Mouse (Mus musculus): ENCODE results near the gene Itpkc. TPM values are rescaled to one million over a fixed set of nuclear protein-coding genes. Genes with fewer than 3 reads are reported as not detected.

The Itpkc gene
- total and polyA plus RNA-seq, 3 experiments, result 4.0 to 8.1 (median 4.0) TPM

DNA sequence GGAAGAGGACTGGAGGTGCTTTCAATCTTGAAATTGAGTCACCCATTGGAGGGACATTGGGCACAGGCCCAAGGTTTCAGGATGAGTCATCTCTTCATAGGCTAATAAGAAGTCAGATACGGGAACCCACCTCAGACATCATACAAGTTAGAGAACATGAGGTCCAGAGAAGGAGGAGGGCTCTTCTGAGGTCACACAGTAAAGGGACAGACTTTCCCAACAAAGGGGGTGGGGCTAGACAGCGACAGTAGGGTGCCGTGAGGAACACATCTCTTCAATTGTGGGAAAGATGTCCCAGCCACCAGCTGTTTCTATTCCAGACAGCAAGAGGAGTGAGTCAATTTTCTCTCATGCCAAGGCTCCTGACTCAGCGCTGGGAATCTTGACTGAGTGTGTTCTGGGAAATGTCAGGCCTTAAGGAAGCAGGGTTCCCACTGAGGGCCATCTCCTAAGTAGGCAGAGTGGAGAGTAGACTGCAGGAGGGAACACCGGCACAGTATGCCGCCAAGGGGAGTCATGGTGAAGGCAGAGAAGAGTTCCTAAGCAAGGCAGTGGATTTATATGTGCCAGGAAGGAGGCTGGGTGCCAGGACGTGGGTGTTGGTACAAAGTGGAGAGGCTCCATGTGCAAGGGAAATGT lies 3.4 kb upstream of the Itpkc start:
- in situ Hi-C loops (cut with MboI; ENCODE audit: low pct_ligation_motif_present, low pct_unique_long_range_greater_than_20kb, low sequenced_read_pairs), result no loop called here
- Histone ChIP-seq H3K4me1 (ENCODE audit: control insufficient read depth in 1 of 2, insufficient read depth in 2 of 2) (peaks cover 12 to 33% of the 10 kb centered on the region in 2 experiments), H3K9ac (ENCODE audit: insufficient read depth, low read depth) (no peak overlapping the region), H3K4me2 (ENCODE audit: insufficient read depth, low read depth, poor library complexity, severe bottlenecking) (no peak overlapping the region), H3K79me2 (replicated peaks; ENCODE audit: control insufficient read depth, extremely low read depth, insufficient read depth, poor library complexity, severe bottlenecking) (peaks cover 3% of the 10 kb centered on the region; the same call in 1 of the 2 replicates), H3K9me3 (replicated peaks; ENCODE audit: low read length) (no peaks in the 10 kb centered on the region), H3K27ac (ENCODE audit: insufficient read depth, low read depth) (no peak overlapping the region), H3K27me3 (replicated peaks) (no peaks in the 10 kb centered on the region), H3K36me3 (replicated peaks in 1 of 2; ENCODE audit: control insufficient read depth in 1 of 2, insufficient read depth in 1 of 2, low read length in 1 of 2) (peaks cover 3 to 13% of the 10 kb centered on the region in 2 experiments), H3K4me3 (replicated peaks in 1 of 3; ENCODE audit: low read depth in 2 of 3, low read length in 2 of 3, poor library complexity in 1 of 3) (no peak overlapping the region)
- no peak for DNase-seq (ENCODE audit: extremely low read depth)
- TF ChIP-seq JUND (conservative IDR thresholded peaks at IDR 0.05; ENCODE audit: low read depth, low read length), result peak; percentile 28; the same call in 1 of the 2 replicates
- no peak for TF ChIP-seq SIN3A (IDR thresholded peaks at IDR 0.05; ENCODE audit: low read length)
- no peak for TF ChIP-seq RAD21 (IDR thresholded peaks at IDR 0.05; ENCODE audit: low read depth, low read length)
- TF ChIP-seq CHD2 (IDR thresholded peaks at IDR 0.05; ENCODE audit: low read length), result no peak
- no peak for TF ChIP-seq ZNF384 (IDR thresholded peaks at IDR 0.05; ENCODE audit: low read depth, low read length)
- no peak for TF ChIP-seq CTCF (conservative IDR thresholded peaks at IDR 0.05 in 1 of 2, IDR thresholded peaks at IDR 0.05 in 1 of 2; ENCODE audit: low read depth in 2 of 2, low read length in 2 of 2)
- peak; percentile 6; the same call in 1 of the 2 replicates for TF ChIP-seq JUN (IDR thresholded peaks at IDR 0.05; ENCODE audit: insufficient read depth, low read depth, low read length)
- TF ChIP-seq IRF4 (IDR thresholded peaks at IDR 0.05; ENCODE audit: low read depth, low read length), result peak; percentile 76
- TF ChIP-seq MAZ (IDR thresholded peaks at IDR 0.05; ENCODE audit: low read depth, low read length), result no peak
- dilution Hi-C loops (cut with MboI; ENCODE audit: extremely low pct_ligation_motif_present, extremely low pct_unique_long_range_greater_than_20kb, low sequenced_read_pairs), result no loop called here

DNA sequence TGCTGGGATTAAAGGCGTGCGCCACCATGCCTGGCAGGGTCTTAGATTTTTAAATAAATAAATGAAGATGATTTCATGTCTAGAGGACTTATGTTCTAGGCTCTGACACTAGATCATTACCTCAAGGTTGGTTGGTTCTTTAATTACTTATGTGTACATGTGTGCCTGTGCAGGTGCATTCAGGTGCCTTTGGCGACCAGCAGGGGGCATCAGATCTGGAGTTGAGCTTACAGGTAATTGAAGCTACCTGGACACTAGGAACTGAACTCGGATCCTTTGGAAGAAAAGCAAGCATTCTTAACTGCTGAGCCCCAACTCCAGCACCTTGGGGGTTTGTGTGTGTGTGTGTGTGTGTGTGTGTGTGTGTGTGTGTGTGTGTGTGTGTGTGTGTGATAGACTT lies 2.3 kb upstream of the Itpkc start:
- in situ Hi-C loops (cut with MboI; ENCODE audit: low pct_ligation_motif_present, low pct_unique_long_range_greater_than_20kb, low sequenced_read_pairs), result no loop called here
- Histone ChIP-seq H3K79me2 (replicated peaks; ENCODE audit: control insufficient read depth, extremely low read depth, insufficient read depth, poor library complexity, severe bottlenecking) (peaks cover 10% of the 10 kb centered on the region; the same call in 1 of the 2 replicates), H3K27ac (ENCODE audit: insufficient read depth, low read depth) (no peak overlapping the region), H3K4me1 (ENCODE audit: control insufficient read depth in 1 of 2, insufficient read depth in 2 of 2) (peaks cover 16 to 43% of the 10 kb centered on the region in 2 experiments), H3K4me3 (replicated peaks in 1 of 3; ENCODE audit: low read depth in 2 of 3, low read length in 2 of 3, poor library complexity in 1 of 3) (no peak overlapping the region), H3K27me3 (replicated peaks) (no peaks in the 10 kb centered on the region), H3K36me3 (replicated peaks in 1 of 2; ENCODE audit: control insufficient read depth in 1 of 2, insufficient read depth in 1 of 2, low read length in 1 of 2) (peaks cover 2 to 7% of the 10 kb centered on the region in 2 experiments), H3K9me3 (replicated peaks; ENCODE audit: low read length) (no peaks in the 10 kb centered on the region), H3K9ac (ENCODE audit: insufficient read depth, low read depth) (no peak overlapping the region), H3K4me2 (ENCODE audit: insufficient read depth, low read depth, poor library complexity, severe bottlenecking) (no peak overlapping the region)
- dilution Hi-C loops (cut with MboI; ENCODE audit: extremely low pct_ligation_motif_present, extremely low pct_unique_long_range_greater_than_20kb, low sequenced_read_pairs), result no loop called here
- TF ChIP-seq CTCF (conservative IDR thresholded peaks at IDR 0.05 in 1 of 2, IDR thresholded peaks at IDR 0.05 in 1 of 2; ENCODE audit: low read depth in 2 of 2, low read length in 2 of 2), result peak; percentile 33 to 57; a peak in 3 of 4 replicates
- no peak for TF ChIP-seq MYC (IDR thresholded peaks at IDR 0.05; ENCODE audit: low read depth, low read length)
- peak; percentile 17; the same call in 1 of the 2 replicates for TF ChIP-seq SMC3 (IDR thresholded peaks at IDR 0.05; ENCODE audit: low read depth, low read length)
- no peak for DNase-seq (ENCODE audit: extremely low read depth)

DNA sequence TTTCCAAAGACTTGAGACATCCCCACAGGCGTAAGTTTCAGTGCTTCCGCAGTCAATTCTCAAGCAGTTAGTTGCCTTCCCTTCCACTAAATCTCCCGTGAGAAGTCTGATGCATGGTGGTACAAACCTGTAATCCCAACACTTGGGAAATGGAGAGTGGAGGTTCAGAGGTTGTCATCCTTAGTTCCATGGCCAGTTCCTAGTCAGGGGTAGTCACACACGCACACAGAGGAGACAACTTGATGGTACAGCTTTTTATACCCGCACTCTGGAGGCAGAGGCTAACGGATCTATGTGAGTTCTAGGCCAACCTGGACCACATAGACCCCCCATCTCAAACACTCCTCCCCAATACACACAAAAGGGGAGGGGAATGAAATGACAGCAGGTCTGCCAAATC lies 404 bp upstream of the Itpkc start:
- in situ Hi-C loops (cut with MboI; ENCODE audit: low pct_ligation_motif_present, low pct_unique_long_range_greater_than_20kb, low sequenced_read_pairs), result loop anchor here (5.0 kb wide), 2 partner anchors 37 to 67 kb away; no protein-coding TSS in a partner anchor
- DNase-seq (ENCODE audit: extremely low read depth), result no peak
- no peaks in the 10 kb centered on the region for H3K9me3 ChIP-seq (replicated peaks; ENCODE audit: low read length)
- TF ChIP-seq RAD21 (IDR thresholded peaks at IDR 0.05; ENCODE audit: low read depth, low read length) (no peak), TBP (conservative IDR thresholded peaks at IDR 0.05; ENCODE audit: low read depth, low read length) (0 out of 2 replicates have a peak, but pooled peaks have one; percentile 52), CHD2 (IDR thresholded peaks at IDR 0.05; ENCODE audit: low read length) (peak; percentile 9; the same call in 1 of the 2 replicates), MEF2A (IDR thresholded peaks at IDR 0.05; ENCODE audit: borderline replicate concordance, low read depth, low read length) (no peak), JUND (conservative IDR thresholded peaks at IDR 0.05; ENCODE audit: low read depth, low read length) (no peak), EP300 (IDR thresholded peaks at IDR 0.05; ENCODE audit: low read length) (no peak), CHD1 (IDR thresholded peaks at IDR 0.05; ENCODE audit: low read depth, low read length) (0 out of 2 replicates have a peak, but pooled peaks have one; percentile 50)
- H3K27me3 ChIP-seq (replicated peaks), result no peaks in the 10 kb centered on the region
- peaks cover 0 to 10% of the 10 kb centered on the region in 2 experiments for H3K36me3 ChIP-seq (replicated peaks in 1 of 2; ENCODE audit: control insufficient read depth in 1 of 2, insufficient read depth in 1 of 2, low read length in 1 of 2)
- peaks cover 23 to 56% of the 10 kb centered on the region in 2 experiments for H3K4me1 ChIP-seq (ENCODE audit: control insufficient read depth in 1 of 2, insufficient read depth in 2 of 2)
- H3K4me2 ChIP-seq (ENCODE audit: insufficient read depth, low read depth, poor library complexity, severe bottlenecking), result peak overlapping the region; percentile 75
- peaks cover 13% of the 10 kb centered on the region; the same call in 1 of the 2 replicates for H3K79me2 ChIP-seq (replicated peaks; ENCODE audit: control insufficient read depth, extremely low read depth, insufficient read depth, poor library complexity, severe bottlenecking)
- dilution Hi-C loops (cut with MboI; ENCODE audit: extremely low pct_ligation_motif_present, extremely low pct_unique_long_range_greater_than_20kb, low sequenced_read_pairs), result no loop called here
- peak overlapping the region; percentile 44; the same call in 1 of the 2 replicates for H3K27ac ChIP-seq (ENCODE audit: insufficient read depth, low read depth)
- peak overlapping the region; percentile 63 for H3K9ac ChIP-seq (ENCODE audit: insufficient read depth, low read depth)
- peak overlapping the region; percentile 78 to 86 (median 81) for H3K4me3 ChIP-seq (replicated peaks in 1 of 3; ENCODE audit: low read depth in 2 of 3, low read length in 2 of 3, poor library complexity in 1 of 3)
